Mouse (Mus musculus) forebrain, embryonic 11.5 days (tissue): ENCODE measurements around the gene Coro6. TPM values are rescaled to one million over a fixed set of nuclear protein-coding genes. Genes with fewer than 3 reads are reported as not detected.
A peak's percentile ranks its signal among the peaks of the same experiment; 100 is the strongest.

Experiments
- ATAC-seq: fragments of 200-750 bp; cut with Nextera tagmentation; replicated peaks from 2 replicates; pipeline ENCODE4 v1.8.0; 2017; ENCODE audit warnings: moderate TSS enrichment; ENCODE audit not compliant: low FRiP score
- DNase-seq: peaks from one replicate; pipeline ENCODE4 v3.0.0-alpha.2; 2017; ENCODE audit warnings: low spot score
- H3K27ac ChIP-seq: fragments of 300-500 bp; sonication (generic); 2 replicates; pipeline ENCODE4 v1.5.1; 2014; ENCODE audit warnings: low read depth, low read length
- H3K27me3 ChIP-seq: fragments of 300-500 bp; sonication (generic); 2 replicates; pipeline ENCODE4 v1.6.1; 2014; ENCODE audit warnings: mild to moderate bottlenecking, low read length, mixed read lengths; ENCODE audit not compliant: control insufficient read depth, insufficient read depth
- H3K36me3 ChIP-seq: fragments of 300-500 bp; sonication (generic); 2 replicates; pipeline ENCODE4 v1.6.1; 2014; ENCODE audit warnings: mild to moderate bottlenecking, low read length, moderate library complexity, mixed read lengths; ENCODE audit not compliant: control insufficient read depth, insufficient read depth
- H3K4me1 ChIP-seq: fragments of 300-500 bp; sonication (generic); replicated peaks from 2 replicates; pipeline ENCODE4 v1.6.1; 2014; ENCODE audit warnings: low read length, mixed read lengths; ENCODE audit not compliant: control insufficient read depth, insufficient read depth
- H3K4me2 ChIP-seq: fragments of 300-500 bp; sonication (generic); 2 replicates; pipeline ENCODE4 v1.6.1; 2014; ENCODE audit warnings: low read depth, mild to moderate bottlenecking, low read length, moderate library complexity, mixed read lengths; ENCODE audit not compliant: severe bottlenecking
- H3K4me3 ChIP-seq: fragments of 300-500 bp; sonication (generic); 2 replicates; pipeline ENCODE4 v1.5.1; 2014; ENCODE audit warnings: low read depth, low read length
- H3K9ac ChIP-seq: fragments of 300-500 bp; sonication (generic); 2 replicates; pipeline ENCODE4 v1.6.1; 2014; ENCODE audit warnings: low read length
- H3K9me3 ChIP-seq: fragments of 300-500 bp; sonication (generic); 2 replicates; pipeline ENCODE4 v1.6.1; 2016; ENCODE audit warnings: low read length, mixed read lengths; ENCODE audit not compliant: control insufficient read depth
- WGBS: fragments of 180-500 bp; shearing (Covaris S2); extraction: QIAGEN DNeasy Blood & Tissue Kit; methylation state at CpG from one replicate; pipeline ENCODE4 v1.1.7; 2014; 5-methylcytosine and 5-hydroxymethylcytosine counted together
- polyA plus RNA-seq: library from polyadenylated mRNA; unstranded; fragments of >200 nt; fragmentation: Nextera tagmentation; extraction: Ambion mirVana; gene quantifications from 2 replicates; pipeline ENCODE4 v1.2.1, GENCODE M21; 2014

Gene Coro6
- polyA plus RNA-seq, 1 experiment from 2014 or later = 0.08 TPM

DNA sequence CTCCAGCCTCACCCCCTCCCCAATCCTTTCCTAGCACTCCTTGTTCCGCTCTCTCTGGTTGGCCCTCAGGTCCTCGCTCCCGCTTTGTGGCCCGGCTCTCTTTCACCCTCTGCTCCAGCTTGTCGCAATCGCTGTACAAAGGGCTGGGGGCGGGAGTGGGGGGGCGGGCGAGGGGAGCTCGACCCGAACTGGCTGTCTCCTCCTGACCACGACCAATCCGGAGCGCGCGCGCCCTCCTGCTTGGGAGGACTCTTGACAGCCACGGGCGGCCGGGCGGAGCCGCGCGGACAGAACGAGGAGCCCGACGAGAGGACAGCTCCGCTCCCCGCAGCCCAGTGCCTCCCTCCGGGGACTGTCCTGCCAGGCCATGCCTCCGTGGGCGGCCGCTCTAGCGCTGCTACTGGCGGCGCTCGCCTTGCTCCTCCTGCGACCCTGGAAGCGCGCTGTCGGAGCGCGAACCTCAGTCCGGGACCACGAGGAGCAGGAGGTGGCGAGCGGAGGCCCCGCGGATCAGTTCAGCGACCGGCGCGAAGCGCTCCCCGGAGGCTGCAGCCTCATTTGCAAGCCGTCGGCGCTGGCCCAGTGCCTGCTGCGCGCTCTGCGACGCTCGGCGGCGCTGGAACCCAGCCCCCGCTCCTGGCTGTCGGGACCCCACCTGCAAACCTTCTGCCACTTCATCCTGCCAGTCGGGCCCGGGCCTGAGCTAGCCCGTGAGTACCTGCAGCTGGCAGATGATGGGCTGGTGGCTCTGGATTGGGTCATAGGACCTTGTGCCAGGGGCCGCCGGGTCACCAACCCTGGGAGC lies 52.8 kb downstream of the Coro6 start, which contains the start of gene Abhd15:
TSS of gene Abhd15 (plus strand) at position 290 of the 805 bp plus-strand sequence.
- peak within 1 kb of the TSS; percentile 44 for H3K4me3 ChIP-seq
- H3K4me2 ChIP-seq = peak within 1 kb of the TSS; percentile 92
- H3K27me3 ChIP-seq = peaks cover 9% of the 10 kb centered on the region
- ATAC-seq = peak; percentile 66
- H3K9me3 ChIP-seq = no peaks in the 10 kb centered on the region
- peak; percentile 93 for DNase-seq
- H3K27ac ChIP-seq = peak within 1 kb of the TSS; percentile 12; the same call in 1 of the 2 replicates
- H3K4me1 ChIP-seq = peaks cover 26% of the 10 kb centered on the region
- H3K36me3 ChIP-seq = no peaks in the 10 kb centered on the region
- H3K9ac ChIP-seq = peak within 1 kb of the TSS; percentile 57
- WGBS = under 1% methylated on average over 69 of the region's 72 CpGs

- H3K4me3 ChIP-seq = peak within 1 kb of the TSS; percentile 44
- no peaks in the 10 kb centered on the region for H3K9me3 ChIP-seq
- 5% methylated on average over 39 of the region's 39 CpGs for WGBS
- no peak for DNase-seq
- ATAC-seq = peak; percentile 3; the same call in 1 of the 2 replicates
- peak within 1 kb of the TSS; percentile 57 for H3K9ac ChIP-seq
- H3K36me3 ChIP-seq = no peaks in the 10 kb centered on the region
- H3K4me1 ChIP-seq = peaks cover 26% of the 10 kb centered on the region
- H3K27me3 ChIP-seq = peaks cover 9% of the 10 kb centered on the region
- no peak within 1 kb of the TSS for H3K27ac ChIP-seq
- peak within 1 kb of the TSS; percentile 92 for H3K4me2 ChIP-seq
Observed at GRCm38 (mm10) chr11:77515637-77516552, 53.7 kb downstream of the Coro6 start, which contains the start of gene Trp53i13. TSS of gene Trp53i13 (minus strand) at chr11:77515980.

GRCm38 (mm10) chr11:77516553-77517425 lies 54.6 kb downstream of the Coro6 start:
- Histone ChIP-seq H3K9me3 (no peaks in the 10 kb centered on the region), H3K9ac (no peak overlapping the region), H3K36me3 (no peaks in the 10 kb centered on the region), H3K4me1 (peaks cover 26% of the 10 kb centered on the region), H3K4me2 (no peak overlapping the region), H3K27ac (no peak overlapping the region), H3K27me3 (peaks cover 9% of the 10 kb centered on the region), H3K4me3 (no peak overlapping the region)
- 59% methylated on average over 5 of the region's 5 CpGs for WGBS
- DNase-seq (peak; percentile 46), ATAC-seq (no peak)

GRCm38 (mm10) chr11:77518051-77518798 lies 56.0 kb downstream of the Coro6 start:
- peaks cover 9% of the 10 kb centered on the region for H3K27me3 ChIP-seq
- no peak overlapping the region for H3K9ac ChIP-seq
- H3K4me1 ChIP-seq = peaks cover 22% of the 10 kb centered on the region
- H3K4me2 ChIP-seq = no peak overlapping the region
- no peak overlapping the region for H3K27ac ChIP-seq
- no peaks in the 10 kb centered on the region for H3K36me3 ChIP-seq
- 84% methylated on average over 27 of the region's 27 CpGs for WGBS
- ATAC-seq (no peak), DNase-seq (peak; percentile 51)
- H3K4me3 ChIP-seq = no peak overlapping the region
- H3K9me3 ChIP-seq = no peaks in the 10 kb centered on the region

DNA sequence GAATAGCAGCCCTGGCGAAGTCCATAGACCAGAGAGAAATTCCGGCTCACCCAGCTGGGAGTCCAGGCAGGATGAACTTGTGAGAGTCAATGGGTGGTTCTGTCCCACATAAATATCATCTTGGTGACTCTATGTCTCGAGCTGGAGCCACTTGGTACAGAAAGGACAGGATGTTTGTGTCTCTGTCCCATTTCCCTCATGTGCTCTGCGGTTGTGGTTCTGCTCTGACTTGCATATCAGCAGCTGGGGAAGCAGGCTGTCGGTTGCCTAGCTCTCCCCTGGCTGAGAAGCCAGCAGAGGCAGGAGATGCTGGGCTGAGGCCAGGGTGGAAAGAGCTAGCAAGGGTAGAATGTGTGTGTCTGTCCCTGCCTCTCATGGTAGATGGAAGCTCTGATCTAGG lies 56.8 kb downstream of the Coro6 start, which contains the start of gene Gm10392:
TSS of gene Gm10392 (minus strand) at position 156 of the 400 bp plus-strand sequence.
- Histone ChIP-seq H3K4me2 (no peak within 1 kb of the TSS), H3K4me1 (peaks cover 19% of the 10 kb centered on the region), H3K27me3 (peaks cover 9% of the 10 kb centered on the region), H3K9me3 (no peaks in the 10 kb centered on the region), H3K36me3 (no peaks in the 10 kb centered on the region), H3K27ac (no peak within 1 kb of the TSS), H3K4me3 (no peak within 1 kb of the TSS), H3K9ac (no peak within 1 kb of the TSS)
- ATAC-seq (no peak), DNase-seq (no peak)
- WGBS = 87% methylated on average over 5 of the region's 5 CpGs

Other genes with a start within 250 kb of the Coro6 start
- gene Ssh2, start 246.1 kb upstream of the Coro6 start, polyA plus RNA-seq = 16.0 and 17.6 TPM in 2 replicates
- 19.0 and 22.0 TPM in 2 replicates for gene Ankrd13b, start 27.3 kb downstream of the Coro6 start, polyA plus RNA-seq
- 19.2 and 21.2 TPM in 2 replicates for gene Git1, start 31.2 kb downstream of the Coro6 start, polyA plus RNA-seq
- gene Abhd15, start 52.7 kb downstream of the Coro6 start, polyA plus RNA-seq = 3.3 TPM in 2 replicates
- 32.2 and 35.8 TPM in 2 replicates for gene Trp53i13, start 53.6 kb downstream of the Coro6 start, polyA plus RNA-seq
- 0.19 TPM in 1 of 2 replicates, not detected in the other for gene Gm10392, start 56.8 kb downstream of the Coro6 start, polyA plus RNA-seq
- gene Taok1, start 145.4 kb downstream of the Coro6 start, polyA plus RNA-seq = 24.0 and 24.6 TPM in 2 replicates
- gene Nufip2, start 223.7 kb downstream of the Coro6 start, polyA plus RNA-seq = 4.6 and 5.7 TPM in 2 replicates